Mouse (Mus musculus): ENCODE results near the gene Adgrf4.

Adgrf4 gene

GRCm38 (mm10) chr17:42692136-42692535, at the start of gene Adgrf4:
Gene Adgrf4 (minus strand): TSS chr17:42692284.
- DNase-seq (ENCODE audit: low spot score in 2 of 2), result peak; percentile 8 to 15

- no peak for DNase-seq (ENCODE audit: low spot score in 2 of 2)
Observed at GRCm38 (mm10) chr17:42741801-42742217, 49.7 kb upstream of the Adgrf4 start, which contains the start of gene Adgrf2. Gene Adgrf2 (minus strand): TSS chr17:42742179.

GRCm38 (mm10) chr17:42738794-42739193, 46.7 kb upstream of the Adgrf4 start:
- no peak for DNase-seq (ENCODE audit: low spot score in 2 of 2)

- no peak for DNase-seq (ENCODE audit: low spot score in 2 of 2)
Observed at GRCm38 (mm10) chr17:42717161-42717560, 25.1 kb upstream of the Adgrf4 start.

GRCm38 (mm10) chr17:42714991-42715390, 22.9 kb upstream of the Adgrf4 start:
- no peak for DNase-seq (ENCODE audit: low spot score in 2 of 2)

GRCm38 (mm10) chr17:42710717-42711116, 18.6 kb upstream of the Adgrf4 start:
- DNase-seq (ENCODE audit: low spot score in 2 of 2), result no peak

GRCm38 (mm10) chr17:42705611-42706010, 13.5 kb upstream of the Adgrf4 start:
- no peak for DNase-seq (ENCODE audit: low spot score in 2 of 2)

- DNase-seq (ENCODE audit: low spot score in 2 of 2), result peak in 1 of 2 experiments; percentile 42
Observed at GRCm38 (mm10) chr17:42702198-42702597, 10.1 kb upstream of the Adgrf4 start.

- DNase-seq (ENCODE audit: low spot score in 2 of 2), result no peak
Observed at GRCm38 (mm10) chr17:42694730-42695129, 2.6 kb upstream of the Adgrf4 start.

GRCm38 (mm10) chr17:42690531-42690930, 1.6 kb downstream of the Adgrf4 start:
- DNase-seq (ENCODE audit: low spot score in 2 of 2), result peak; percentile 22 to 25

GRCm38 (mm10) chr17:42658634-42659422, 33.3 kb downstream of the Adgrf4 start:
- DNase-seq (ENCODE audit: low spot score in 2 of 2), result peak; percentile 13 to 19

- DNase-seq (ENCODE audit: low spot score in 2 of 2), result no peak
Observed at GRCm38 (mm10) chr17:42643416-42643815, 48.7 kb downstream of the Adgrf4 start.

GRCm38 (mm10) chr17:42630206-42630605, 61.9 kb downstream of the Adgrf4 start:
- DNase-seq (ENCODE audit: low spot score in 2 of 2), result no peak

GRCm38 (mm10) chr17:42613043-42613737, 78.9 kb downstream of the Adgrf4 start:
- peak in 1 of 2 experiments; percentile 13 for DNase-seq (ENCODE audit: low spot score in 2 of 2)

- no peak for DNase-seq (ENCODE audit: low spot score in 2 of 2)
Observed at GRCm38 (mm10) chr17:42611295-42611694, 80.8 kb downstream of the Adgrf4 start, which contains the start of gene Opn5. Gene Opn5 (minus strand): TSS chr17:42611395.

GRCm38 (mm10) chr17:42608270-42608669, 83.8 kb downstream of the Adgrf4 start:
- no peak for DNase-seq (ENCODE audit: low spot score in 2 of 2)
